Mouse (Mus musculus): ENCODE measurements around the gene Fam83f. TPM values are rescaled to one million over a fixed set of nuclear protein-coding genes. Genes with fewer than 3 reads are reported as not detected.

Gene Fam83f
- 6.9 and 8.4 TPM in 2 replicates for polyA plus RNA-seq (2012; ENCODE audit: insufficient read depth, insufficient read length, missing spikeins)

DNA sequence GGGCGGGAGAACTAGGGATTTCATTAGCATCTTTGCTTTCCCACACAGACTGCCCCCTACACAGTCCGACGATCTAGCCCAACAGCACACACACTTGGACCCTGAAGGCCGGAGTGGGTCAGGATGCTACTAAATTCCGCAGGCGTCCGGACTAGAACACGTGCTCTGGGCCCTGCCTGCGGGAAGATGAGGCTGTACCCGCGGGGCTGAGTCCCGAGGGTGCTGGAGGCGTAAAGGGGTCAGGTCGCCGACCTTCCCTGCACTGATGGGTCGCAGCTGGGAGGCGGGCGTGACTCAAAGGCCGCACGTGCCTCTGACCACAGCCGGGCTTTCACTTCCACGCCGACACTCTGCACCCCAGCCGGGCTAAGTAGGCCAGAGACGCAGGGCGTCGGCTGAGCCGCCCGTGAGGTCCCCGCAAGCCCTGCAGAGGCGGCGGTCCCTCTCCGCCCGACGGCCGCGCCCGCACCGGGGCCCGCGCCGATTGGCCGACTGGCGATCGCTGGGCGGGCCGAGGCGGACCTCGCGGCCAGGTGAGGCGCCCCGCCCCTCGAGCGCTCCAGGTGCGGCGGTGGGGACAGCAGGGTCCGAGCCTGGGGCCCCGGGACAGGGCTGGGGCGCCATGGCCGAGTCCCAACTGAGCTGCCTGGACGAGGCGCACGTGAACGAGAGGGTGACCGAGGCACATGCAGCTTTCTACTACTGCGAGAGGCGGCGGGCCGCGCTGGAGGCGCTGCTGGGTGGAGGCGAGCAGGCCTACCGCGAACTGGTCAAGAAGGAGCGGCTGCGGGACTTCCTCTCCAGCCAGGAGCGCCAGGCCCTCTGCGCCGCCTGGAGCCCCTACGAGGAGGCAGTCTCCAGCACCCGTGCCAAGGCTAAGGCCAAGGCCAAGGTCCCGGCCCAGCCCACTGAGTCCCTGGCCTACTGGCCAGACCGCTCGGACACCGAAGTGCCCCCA is at the start of gene Fam83f:
Gene Fam83f (plus strand): TSS at position 553 of the 958 bp plus-strand sequence.
- no peaks in the 10 kb centered on the region for H3K4me1 ChIP-seq (ENCODE audit: control insufficient read depth, insufficient read depth, low read length)
- TF ChIP-seq POLR2A (IDR thresholded peaks at IDR 0.05; ENCODE audit: borderline replicate concordance, low read depth, low read length) (no peak), CTCF (IDR thresholded peaks at IDR 0.05; ENCODE audit: low read depth, low read length) (no peak)
- no peak within 1 kb of the TSS for H3K27ac ChIP-seq (ENCODE audit: insufficient read depth, low read depth, low read length)
- H3K4me3 ChIP-seq (ENCODE audit: insufficient read depth, low read length), result no peak within 1 kb of the TSS; the same call in 1 of the 2 replicates

DNA sequence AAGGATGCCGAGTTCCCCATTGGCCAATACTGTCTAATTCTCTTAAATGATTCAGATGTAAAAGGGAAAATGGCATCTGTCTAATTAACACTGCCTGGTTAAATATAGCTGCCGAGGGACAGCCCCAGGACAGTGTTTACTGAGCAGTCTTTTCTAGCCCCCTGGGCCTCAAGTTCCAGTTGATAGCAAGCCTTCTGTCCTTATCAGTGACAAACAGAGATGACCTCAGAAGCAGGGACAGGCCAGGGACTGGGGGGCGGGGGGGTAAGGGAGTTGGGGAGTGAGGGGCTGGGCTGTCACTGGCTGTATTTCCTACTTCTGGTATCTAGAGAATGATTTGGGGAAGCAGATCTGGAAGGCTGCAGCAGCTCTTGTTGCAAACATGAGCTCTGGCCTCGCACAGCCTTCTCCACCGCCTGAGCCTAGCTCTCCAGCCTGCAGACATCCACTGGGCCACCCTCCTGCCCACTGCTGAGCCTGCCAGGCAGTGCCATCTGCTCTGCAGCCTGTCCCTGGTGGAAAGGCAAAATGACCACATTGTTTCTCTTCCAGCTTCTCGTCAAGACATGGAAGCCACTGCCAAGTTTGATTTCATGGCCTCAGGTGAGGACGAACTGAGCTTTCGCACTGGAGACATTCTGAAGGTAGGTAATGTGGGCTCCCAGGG is 48.3 kb upstream of the Fam83f start:
- TF ChIP-seq CTCF (IDR thresholded peaks at IDR 0.05; ENCODE audit: low read depth, low read length), result no peak
- no peak for TF ChIP-seq POLR2A (IDR thresholded peaks at IDR 0.05; ENCODE audit: borderline replicate concordance, low read depth, low read length)
- Histone ChIP-seq H3K4me1 (ENCODE audit: control insufficient read depth, insufficient read depth, low read length) (peaks cover 9% of the 10 kb centered on the region), H3K27ac (ENCODE audit: insufficient read depth, low read depth, low read length) (no peak overlapping the region), H3K4me3 (ENCODE audit: insufficient read depth, low read length) (no peak overlapping the region)

DNA sequence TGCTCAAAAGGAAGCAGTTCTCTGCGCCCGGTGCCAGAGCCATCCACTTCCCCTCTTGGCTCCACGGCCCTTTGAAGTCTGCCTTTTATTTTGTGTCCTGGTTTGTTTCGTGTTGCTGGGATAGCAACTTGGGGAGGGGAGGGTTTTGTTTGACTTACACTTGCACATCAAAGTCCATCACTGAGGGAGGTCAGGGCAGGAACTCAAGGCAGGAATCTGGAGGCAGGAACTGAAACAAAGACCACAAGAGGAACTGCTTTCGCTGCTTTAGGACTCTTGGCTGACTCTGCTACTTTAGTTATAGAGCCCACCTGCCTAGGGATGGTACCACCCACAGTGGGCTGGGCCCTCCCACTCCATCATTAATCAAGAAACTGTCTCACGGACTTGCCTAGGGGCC is 45.2 kb upstream of the Fam83f start:
- Histone ChIP-seq H3K4me3 (ENCODE audit: insufficient read depth, low read length) (no peak overlapping the region), H3K27ac (ENCODE audit: insufficient read depth, low read depth, low read length) (no peak overlapping the region), H3K4me1 (ENCODE audit: control insufficient read depth, insufficient read depth, low read length) (no peaks in the 10 kb centered on the region)
- TF ChIP-seq CTCF (IDR thresholded peaks at IDR 0.05; ENCODE audit: low read depth, low read length) (no peak), POLR2A (IDR thresholded peaks at IDR 0.05; ENCODE audit: borderline replicate concordance, low read depth, low read length) (no peak)

DNA sequence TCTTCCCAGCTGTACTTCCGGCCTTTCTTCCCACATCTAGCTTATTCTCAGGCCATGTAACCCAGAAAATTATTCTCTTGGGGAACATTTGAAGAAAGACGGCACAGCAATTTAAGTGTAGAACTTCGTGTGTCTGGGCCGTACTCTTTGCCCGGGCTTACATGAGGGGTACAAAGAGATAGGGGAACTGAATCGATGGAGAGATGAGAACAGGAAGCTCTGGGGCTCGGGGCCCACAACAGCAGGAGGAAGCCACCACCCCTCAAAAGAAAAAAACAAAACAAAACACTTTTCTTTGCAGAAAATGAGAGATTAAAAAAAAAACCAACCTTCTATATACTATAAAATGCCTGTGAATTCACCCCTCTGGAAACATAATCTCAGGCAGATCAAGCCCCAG is 41.5 kb upstream of the Fam83f start:
- no peak for TF ChIP-seq CTCF (IDR thresholded peaks at IDR 0.05; ENCODE audit: low read depth, low read length)
- TF ChIP-seq POLR2A (IDR thresholded peaks at IDR 0.05; ENCODE audit: borderline replicate concordance, low read depth, low read length), result no peak
- Histone ChIP-seq H3K27ac (ENCODE audit: insufficient read depth, low read depth, low read length) (no peak overlapping the region), H3K4me1 (ENCODE audit: control insufficient read depth, insufficient read depth, low read length) (peaks cover 3% of the 10 kb centered on the region), H3K4me3 (ENCODE audit: insufficient read depth, low read length) (no peak overlapping the region)

DNA sequence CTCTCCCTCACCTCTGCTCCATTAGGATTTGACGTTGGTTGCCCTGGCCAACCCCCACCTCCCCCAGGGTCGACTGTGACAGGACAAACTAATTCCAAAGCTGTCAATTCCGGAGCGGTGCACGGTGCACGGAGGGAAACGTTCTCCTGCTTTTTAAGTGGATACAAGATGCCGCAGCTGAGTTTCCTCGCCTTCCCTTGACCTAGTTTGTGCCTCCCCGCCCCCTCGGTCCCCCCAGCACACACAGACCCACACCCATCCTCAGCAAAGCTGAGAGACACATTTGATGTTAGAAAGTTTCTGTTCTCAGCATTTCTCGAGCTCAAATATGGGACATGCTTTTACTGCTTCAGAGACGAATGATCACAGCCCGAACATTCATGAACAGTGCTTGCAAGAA is 40.9 kb upstream of the Fam83f start:
- no peak overlapping the region for H3K4me3 ChIP-seq (ENCODE audit: insufficient read depth, low read length)

DNA sequence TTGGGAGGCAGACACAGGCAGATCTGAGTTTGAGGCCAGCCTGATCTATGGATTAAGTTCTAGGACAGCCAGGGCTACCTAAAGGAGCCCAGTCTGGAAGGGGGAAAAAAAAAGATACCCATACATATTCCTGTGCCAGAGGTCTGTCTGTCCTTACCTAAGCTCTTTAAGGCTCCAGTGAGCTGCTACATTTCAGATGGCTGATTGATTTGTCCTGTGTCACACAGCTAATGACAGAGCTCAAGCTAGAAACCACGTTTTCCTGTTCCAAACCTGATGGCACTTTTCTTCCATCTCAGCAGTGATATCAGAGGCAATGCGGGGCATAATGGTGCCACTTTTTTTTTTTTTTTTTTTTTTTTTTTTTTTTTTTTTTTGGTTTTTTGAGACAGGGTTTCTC is 40.3 kb upstream of the Fam83f start:
- Histone ChIP-seq H3K4me1 (ENCODE audit: control insufficient read depth, insufficient read depth, low read length) (peaks cover 7% of the 10 kb centered on the region), H3K4me3 (ENCODE audit: insufficient read depth, low read length) (no peak overlapping the region), H3K27ac (ENCODE audit: insufficient read depth, low read depth, low read length) (no peak overlapping the region)
- no peak for TF ChIP-seq CTCF (IDR thresholded peaks at IDR 0.05; ENCODE audit: low read depth, low read length)

More for the DNA sequence above, 40.9 kb upstream of the Fam83f start:
- TF ChIP-seq POLR2A (IDR thresholded peaks at IDR 0.05; ENCODE audit: borderline replicate concordance, low read depth, low read length), result no peak
- TF ChIP-seq CTCF (IDR thresholded peaks at IDR 0.05; ENCODE audit: low read depth, low read length), result no peak
- H3K4me1 ChIP-seq (ENCODE audit: control insufficient read depth, insufficient read depth, low read length), result peaks cover 7% of the 10 kb centered on the region
- H3K27ac ChIP-seq (ENCODE audit: insufficient read depth, low read depth, low read length), result no peak overlapping the region

DNA sequence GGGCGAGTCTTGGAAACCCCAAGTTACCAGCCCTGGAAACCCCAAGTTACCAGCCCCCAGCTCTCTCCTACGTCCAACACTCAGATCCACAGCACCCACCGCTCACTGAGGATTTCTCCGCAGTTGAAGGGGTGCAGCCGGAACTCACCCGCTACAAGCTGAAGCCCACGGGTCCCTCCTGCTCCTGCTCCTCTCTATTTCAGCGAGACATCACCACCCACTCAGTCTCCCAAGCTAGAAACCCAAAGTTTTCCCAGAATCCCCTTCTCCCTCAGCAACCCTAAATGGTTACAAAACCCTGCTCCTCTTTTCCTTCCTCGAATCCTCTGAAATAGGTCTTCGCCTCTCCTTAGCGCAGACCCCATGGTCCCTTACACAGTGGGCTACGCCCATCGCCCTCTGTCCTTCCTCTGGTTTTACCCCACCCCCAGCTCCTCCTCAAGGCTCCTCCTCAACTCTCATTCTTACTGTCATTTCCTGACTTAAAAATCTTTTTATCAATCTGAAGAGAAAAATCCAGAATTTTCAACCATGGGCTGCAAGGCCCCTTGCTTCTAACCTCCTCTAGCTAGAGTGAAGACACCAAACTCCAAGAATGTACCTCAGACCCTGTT is 39.3 kb upstream of the Fam83f start:
- peaks cover 12% of the 10 kb centered on the region for H3K4me1 ChIP-seq (ENCODE audit: control insufficient read depth, insufficient read depth, low read length)
- no peak overlapping the region for H3K27ac ChIP-seq (ENCODE audit: insufficient read depth, low read depth, low read length)
- no peak overlapping the region for H3K4me3 ChIP-seq (ENCODE audit: insufficient read depth, low read length)
- no peak for TF ChIP-seq CTCF (IDR thresholded peaks at IDR 0.05; ENCODE audit: low read depth, low read length)
- no peak for TF ChIP-seq POLR2A (IDR thresholded peaks at IDR 0.05; ENCODE audit: borderline replicate concordance, low read depth, low read length)

DNA sequence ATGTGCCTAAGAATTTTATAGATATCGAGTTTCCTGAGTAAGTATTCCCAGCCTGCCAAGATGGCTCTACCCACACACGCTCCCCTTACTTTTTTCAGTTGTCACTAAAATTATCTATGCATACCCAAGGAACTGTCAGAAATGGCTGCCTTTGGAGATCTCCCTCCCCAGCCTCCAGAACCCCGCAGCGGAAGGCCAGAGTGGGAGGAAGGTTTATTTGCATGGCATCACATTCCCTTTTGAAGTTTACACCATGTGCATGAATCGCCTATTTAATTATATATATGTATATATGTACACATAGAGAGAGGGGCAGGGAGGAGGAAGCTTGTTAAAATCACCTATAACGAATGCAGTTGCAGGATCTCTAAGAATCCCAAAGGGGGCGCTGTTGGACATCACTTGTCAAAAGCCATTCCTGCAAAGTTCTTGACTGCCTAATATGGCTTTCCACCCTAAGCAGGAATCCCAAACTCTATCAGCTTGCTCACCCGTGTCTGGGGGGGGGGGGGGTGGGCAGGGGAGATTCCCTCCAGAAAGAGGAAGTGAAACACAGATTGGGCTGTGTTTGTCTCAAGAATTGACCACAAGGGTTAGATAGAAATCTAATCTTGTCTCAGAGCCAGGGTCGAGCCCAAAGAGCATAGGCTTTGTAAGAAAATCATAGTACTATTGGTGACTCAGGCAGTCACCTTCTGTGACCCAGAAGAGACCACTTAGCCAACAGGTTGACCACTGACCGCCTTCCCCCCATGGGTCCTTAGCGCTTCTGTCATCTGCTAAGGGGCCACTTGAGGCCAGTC is 37.1 kb upstream of the Fam83f start:
- Histone ChIP-seq H3K4me1 (ENCODE audit: control insufficient read depth, insufficient read depth, low read length) (peaks cover 17% of the 10 kb centered on the region), H3K4me3 (ENCODE audit: insufficient read depth, low read length) (no peak overlapping the region), H3K27ac (ENCODE audit: insufficient read depth, low read depth, low read length) (no peak overlapping the region)
- TF ChIP-seq CTCF (IDR thresholded peaks at IDR 0.05; ENCODE audit: low read depth, low read length) (no peak), POLR2A (IDR thresholded peaks at IDR 0.05; ENCODE audit: borderline replicate concordance, low read depth, low read length) (no peak)

DNA sequence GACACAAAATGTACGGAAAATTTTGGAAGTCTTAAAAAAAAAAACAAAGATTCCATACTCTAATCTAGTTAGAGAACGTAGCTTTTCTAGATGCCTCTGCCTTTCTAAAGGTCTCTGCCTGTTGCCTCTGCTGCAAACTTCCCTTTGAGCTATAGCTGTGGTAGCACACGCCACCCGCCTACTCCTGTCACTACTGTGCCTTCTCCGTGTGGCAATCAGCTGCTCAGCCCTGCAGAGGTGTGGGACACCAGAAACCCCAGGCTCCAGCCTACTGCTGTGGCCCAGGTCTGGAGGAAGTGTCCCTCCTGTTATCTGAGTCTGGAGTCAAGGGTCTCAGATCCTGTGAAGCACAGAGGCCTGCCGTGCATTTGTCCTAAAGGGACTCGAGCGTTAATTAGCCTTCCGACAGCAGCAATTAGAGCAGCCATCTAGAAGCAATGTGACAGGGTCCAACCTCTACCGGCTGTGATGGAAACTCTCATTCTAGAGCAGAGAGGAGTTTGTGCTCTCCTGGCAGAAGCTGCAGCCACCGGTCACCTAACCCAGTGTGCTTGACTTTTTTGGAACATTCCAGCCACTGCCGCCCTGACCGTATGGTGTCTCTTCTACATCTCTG is 34.8 kb upstream of the Fam83f start:
- Histone ChIP-seq H3K27ac (ENCODE audit: insufficient read depth, low read depth, low read length) (no peak overlapping the region), H3K4me1 (ENCODE audit: control insufficient read depth, insufficient read depth, low read length) (peaks cover 17% of the 10 kb centered on the region), H3K4me3 (ENCODE audit: insufficient read depth, low read length) (no peak overlapping the region)
- no peak for TF ChIP-seq CTCF (IDR thresholded peaks at IDR 0.05; ENCODE audit: low read depth, low read length)
- TF ChIP-seq POLR2A (IDR thresholded peaks at IDR 0.05; ENCODE audit: borderline replicate concordance, low read depth, low read length), result no peak

Data from bone marrow macrophage, adult 2 months (primary cell).